Mouse (Mus musculus) lung, adult 10 weeks (tissue): Measurements from ENCODE around the gene Enpp4. TPM values are rescaled to one million over a fixed set of nuclear protein-coding genes. Genes with fewer than 3 reads are reported as not detected.

ENCODE experiments used
- polyA plus RNA-seq: library from polyadenylated mRNA; stranded (reverse); fragments of 350-450 nt; fragmentation: Illumina TruSeq; extraction: RNeasy Lipid Tissue Mini Kit (QIAGEN cat#74804); gene quantifications from one replicate; pipeline ENCODE4 v1.2.3, GENCODE M21; 2014; ENCODE audit warnings: low read depth, low replicate concordance; ENCODE audit not compliant: insufficient read depth

Enpp4 gene
- 15.3 TPM for polyA plus RNA-seq

DNA sequence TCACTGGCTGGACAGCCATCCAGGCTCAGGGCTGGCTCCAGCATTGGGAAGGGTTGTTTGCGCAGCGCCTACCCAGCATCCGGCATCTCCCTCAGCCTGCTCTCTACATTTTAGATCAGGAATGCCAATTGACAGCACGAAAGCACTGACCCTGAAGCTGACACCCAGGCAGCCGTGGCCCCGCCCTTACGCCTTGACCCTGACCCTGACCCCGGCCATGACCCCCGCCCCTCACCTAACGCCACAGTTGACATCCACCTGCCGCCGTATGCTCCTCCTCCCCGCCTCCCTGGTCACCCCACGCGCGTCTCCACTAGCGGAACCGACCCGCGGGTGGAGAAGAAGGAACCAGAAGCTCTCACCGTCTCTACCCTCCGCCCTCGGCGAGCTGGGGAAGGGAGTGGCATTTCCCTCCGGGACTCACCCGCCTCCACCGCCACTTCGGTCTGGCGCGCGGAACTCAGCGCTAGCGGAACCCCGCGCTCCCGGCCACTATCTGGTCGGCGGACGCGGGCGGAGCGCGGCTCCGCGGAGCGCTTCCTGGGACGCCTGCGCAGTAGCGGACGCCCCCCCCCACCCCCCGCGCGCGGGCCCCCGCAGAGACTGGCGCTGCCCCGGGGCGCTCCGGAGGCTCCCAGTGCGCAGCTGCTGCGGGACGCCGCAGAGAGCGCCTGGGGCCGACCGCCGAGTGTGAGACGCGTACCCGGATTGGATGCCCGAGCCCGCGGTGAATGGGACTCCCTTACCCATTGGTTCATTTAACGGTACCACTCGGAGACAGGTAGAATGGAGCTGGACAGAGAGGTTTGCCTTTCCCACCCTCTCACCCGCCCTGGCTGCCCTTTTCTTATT is at the start of gene Enpp4:
TSS of gene Enpp4 (minus strand) at position 523 of the 852 bp plus-strand sequence.

DNA sequence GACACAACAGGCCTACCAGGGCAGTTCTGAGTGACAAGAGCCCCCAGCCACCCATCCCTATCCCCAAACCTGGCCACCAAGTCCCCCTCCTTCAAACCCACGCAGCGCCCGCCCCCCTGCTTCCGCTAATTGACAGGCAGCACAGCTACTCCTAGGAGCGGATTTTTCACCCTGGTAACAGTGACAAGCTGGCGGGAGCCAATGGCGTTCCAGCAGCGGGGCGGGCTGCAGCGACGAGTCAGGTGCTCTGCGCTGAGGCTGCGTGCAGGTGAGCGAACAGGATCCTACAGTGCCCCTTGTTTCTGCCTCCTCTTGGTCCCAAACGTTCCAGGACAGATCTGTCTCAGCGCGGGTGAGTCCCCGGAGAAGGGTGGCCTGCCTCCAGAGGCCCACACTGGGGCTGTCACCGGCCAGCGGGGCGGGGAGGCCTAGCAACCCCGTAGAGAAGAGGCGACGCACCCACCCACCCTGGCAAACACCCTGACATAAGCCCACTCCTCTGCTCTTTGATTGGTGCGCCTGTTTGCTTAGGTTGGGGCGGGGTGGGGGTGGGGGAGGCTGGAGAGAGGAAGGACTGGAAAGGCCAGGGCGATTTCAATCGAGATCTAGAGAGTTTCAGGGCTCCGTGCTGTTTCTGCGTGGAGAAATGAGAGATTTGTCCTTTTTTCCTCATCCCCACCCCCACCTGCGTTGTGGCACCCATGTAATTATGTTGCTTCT is 26.8 kb downstream of the Enpp4 start, which contains the start of gene Enpp5:
TSS of gene Enpp5 (plus strand) at position 183 of the 720 bp plus-strand sequence.

Other genes starting within 250 kb of the Enpp4 start
- 33.9 TPM for gene Enpp5, start 27.0 kb downstream of the Enpp4 start, polyA plus RNA-seq
- 132 TPM for gene Clic5, start 82.8 kb upstream of the Enpp4 start, polyA plus RNA-seq